Mouse (Mus musculus): ENCODE measurements at regions not wholly inside any gene's neighbourhood (a gene's known extent, or its start where the extent isn't known, plus 50 kb on each side); places are given as distances from the start of the nearest gene placed in this dataset.
"Not testable (repeated sequence)": the region's sequence is repeated elsewhere in the genome, so short reads cannot be mapped to it uniquely, and the experiment has no call there.

- no peak for DNase-seq
- H3K36me3 ChIP-seq (ENCODE audit: control insufficient read depth, insufficient read depth, low read length) = no peaks in the 10 kb centered on the region
- H3K79me2 ChIP-seq (replicated peaks; ENCODE audit: control insufficient read depth, insufficient read depth, low read length) = no peaks in the 10 kb centered on the region
- H3K27ac ChIP-seq = no peak overlapping the region
- TF ChIP-seq POLR2A (IDR thresholded peaks at IDR 0.05; ENCODE audit: insufficient read depth, low read depth, low read length) (no peak), CTCF (IDR thresholded peaks at IDR 0.05) (no peak)
- no peaks in the 10 kb centered on the region for H3K27me3 ChIP-seq (ENCODE audit: control insufficient read depth, insufficient read depth, low read length)
- intact Hi-C loops (cut with DNase I) = no loop called here
- no peaks in the 10 kb centered on the region for H3K4me1 ChIP-seq (ENCODE audit: control insufficient read depth, insufficient read depth, low read length)
- H3K4me3 ChIP-seq = no peak overlapping the region
- WGBS = 80% methylated on average over 3 of the region's 3 CpGs
- H3K9ac ChIP-seq (ENCODE audit: low read depth, low read length) = no peak overlapping the region
Observed at GRCm38 (mm10) chr2:3916365-3916764, 101.2 kb upstream of the Frmd4a start.

GRCm38 (mm10) chr2:3918156-3918555 is 99.4 kb upstream of the Frmd4a start:
- Histone ChIP-seq H3K4me1 (ENCODE audit: control insufficient read depth, insufficient read depth, low read length) (no peaks in the 10 kb centered on the region), H3K4me3 (no peak overlapping the region), H3K79me2 (replicated peaks; ENCODE audit: control insufficient read depth, insufficient read depth, low read length) (no peaks in the 10 kb centered on the region), H3K27ac (no peak overlapping the region), H3K36me3 (ENCODE audit: control insufficient read depth, insufficient read depth, low read length) (no peaks in the 10 kb centered on the region), H3K9ac (ENCODE audit: low read depth, low read length) (no peak overlapping the region), H3K27me3 (ENCODE audit: control insufficient read depth, insufficient read depth, low read length) (no peaks in the 10 kb centered on the region)
- intact Hi-C loops (cut with DNase I) = no loop called here
- TF ChIP-seq EP300 (IDR thresholded peaks at IDR 0.05; ENCODE audit: insufficient read depth, low read depth, low read length) = no peak
- TF ChIP-seq CTCF (IDR thresholded peaks at IDR 0.05) = no peak
- no peak for TF ChIP-seq POLR2A (IDR thresholded peaks at IDR 0.05; ENCODE audit: insufficient read depth, low read depth, low read length)
- 70% methylated on average over 6 of the region's 6 CpGs for WGBS
- DNase-seq = no peak

- Histone ChIP-seq H3K4me1 (ENCODE audit: control insufficient read depth, insufficient read depth, low read length) (no peaks in the 10 kb centered on the region), H3K9ac (ENCODE audit: low read depth, low read length) (no peak overlapping the region), H3K36me3 (ENCODE audit: control insufficient read depth, insufficient read depth, low read length) (no peaks in the 10 kb centered on the region), H3K27ac (no peak overlapping the region), H3K79me2 (replicated peaks; ENCODE audit: control insufficient read depth, insufficient read depth, low read length) (no peaks in the 10 kb centered on the region), H3K4me3 (no peak overlapping the region), H3K27me3 (ENCODE audit: control insufficient read depth, insufficient read depth, low read length) (no peaks in the 10 kb centered on the region)
- TF ChIP-seq POLR2A (IDR thresholded peaks at IDR 0.05; ENCODE audit: insufficient read depth, low read depth, low read length) (no peak), CTCF (IDR thresholded peaks at IDR 0.05) (no peak), EP300 (IDR thresholded peaks at IDR 0.05; ENCODE audit: insufficient read depth, low read depth, low read length) (no peak)
- intact Hi-C loops (cut with DNase I) = no loop called here
- 24% methylated on average over 3 of the region's 3 CpGs for WGBS
- DNase-seq = no peak
Observed at GRCm38 (mm10) chr2:3919893-3920292, 97.6 kb upstream of the Frmd4a start.

DNA sequence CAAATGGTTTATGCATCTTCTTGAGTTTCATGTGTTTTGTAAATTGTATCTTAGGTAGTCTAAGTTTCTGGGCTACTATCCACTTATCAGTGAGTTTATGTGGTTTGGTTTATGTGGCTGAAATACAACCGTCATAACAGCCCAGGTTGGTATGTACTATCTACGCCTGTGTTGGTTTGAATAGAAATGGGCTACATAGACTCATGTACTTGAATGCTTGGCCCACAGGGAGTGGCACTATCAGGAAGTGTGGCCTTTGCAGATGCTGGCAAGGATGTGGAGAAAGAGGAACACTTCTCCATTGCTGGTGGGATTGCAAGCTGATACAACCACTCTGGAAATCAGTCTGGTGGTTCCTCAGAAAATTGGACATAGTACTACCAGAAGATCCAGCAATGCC is 96.4 kb upstream of the Frmd4a start:
- intact Hi-C loops (cut with DNase I); H3K27ac ChIP-seq; DNase-seq; H3K4me3 ChIP-seq; H3K79me2 ChIP-seq (replicated peaks; ENCODE audit: control insufficient read depth, insufficient read depth, low read length); H3K9ac ChIP-seq (ENCODE audit: low read depth, low read length); H3K27me3 ChIP-seq (ENCODE audit: control insufficient read depth, insufficient read depth, low read length); H3K36me3 ChIP-seq (ENCODE audit: control insufficient read depth, insufficient read depth, low read length); H3K4me1 ChIP-seq (ENCODE audit: control insufficient read depth, insufficient read depth, low read length): not testable (repeated sequence)
- 77% methylated on average over 2 of the region's 2 CpGs for WGBS

- intact Hi-C loops (cut with DNase I) = no loop called here
- no peak for DNase-seq
- H3K9ac ChIP-seq (ENCODE audit: low read depth, low read length) = no peak overlapping the region
- no peaks in the 10 kb centered on the region for H3K36me3 ChIP-seq (ENCODE audit: control insufficient read depth, insufficient read depth, low read length)
- H3K4me3 ChIP-seq = no peak overlapping the region
- no peak overlapping the region for H3K27ac ChIP-seq
- no peaks in the 10 kb centered on the region for H3K79me2 ChIP-seq (replicated peaks; ENCODE audit: control insufficient read depth, insufficient read depth, low read length)
- 84% methylated on average over 4 of the region's 4 CpGs for WGBS
- no peak for TF ChIP-seq CTCF (IDR thresholded peaks at IDR 0.05)
- TF ChIP-seq EP300 (IDR thresholded peaks at IDR 0.05; ENCODE audit: insufficient read depth, low read depth, low read length) = no peak
- no peak for TF ChIP-seq POLR2A (IDR thresholded peaks at IDR 0.05; ENCODE audit: insufficient read depth, low read depth, low read length)
- no peaks in the 10 kb centered on the region for H3K27me3 ChIP-seq (ENCODE audit: control insufficient read depth, insufficient read depth, low read length)
- H3K4me1 ChIP-seq (ENCODE audit: control insufficient read depth, insufficient read depth, low read length) = no peaks in the 10 kb centered on the region
Observed at GRCm38 (mm10) chr2:3922739-3923138, 94.8 kb upstream of the Frmd4a start.

- Histone ChIP-seq H3K4me3 (no peak overlapping the region), H3K27me3 (ENCODE audit: control insufficient read depth, insufficient read depth, low read length) (no peaks in the 10 kb centered on the region), H3K79me2 (replicated peaks; ENCODE audit: control insufficient read depth, insufficient read depth, low read length) (no peaks in the 10 kb centered on the region), H3K9ac (ENCODE audit: low read depth, low read length) (no peak overlapping the region), H3K27ac (no peak overlapping the region), H3K36me3 (ENCODE audit: control insufficient read depth, insufficient read depth, low read length) (no peaks in the 10 kb centered on the region), H3K4me1 (ENCODE audit: control insufficient read depth, insufficient read depth, low read length) (no peaks in the 10 kb centered on the region)
- no peak for TF ChIP-seq POLR2A (IDR thresholded peaks at IDR 0.05; ENCODE audit: insufficient read depth, low read depth, low read length)
- no peak for TF ChIP-seq CTCF (IDR thresholded peaks at IDR 0.05)
- no peak for TF ChIP-seq EP300 (IDR thresholded peaks at IDR 0.05; ENCODE audit: insufficient read depth, low read depth, low read length)
- WGBS = 69% methylated on average over 6 of the region's 6 CpGs
- no peak for DNase-seq
- intact Hi-C loops (cut with DNase I) = no loop called here
Observed at GRCm38 (mm10) chr2:3924696-3925095, 92.8 kb upstream of the Frmd4a start.

DNA sequence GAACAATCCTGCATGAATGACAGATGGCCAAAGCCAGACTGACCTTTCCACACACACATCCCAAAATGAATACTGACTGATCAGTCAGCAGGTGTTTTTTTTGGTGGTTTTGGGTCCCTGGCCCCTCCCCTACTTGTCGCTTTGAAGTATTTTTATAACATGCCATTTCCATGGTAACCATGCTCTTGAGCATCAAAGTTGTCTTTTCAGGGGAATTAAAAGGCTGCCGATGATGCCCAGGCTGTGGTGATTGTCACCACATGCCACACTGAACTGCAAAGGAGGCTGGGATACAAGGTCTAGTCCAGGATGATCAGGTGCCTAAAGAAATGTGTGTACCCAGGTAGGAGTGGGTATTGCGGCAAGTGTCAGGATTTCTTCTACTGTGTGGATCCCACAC is 92.3 kb upstream of the Frmd4a start:
- no peak for DNase-seq
- intact Hi-C loops (cut with DNase I) = no loop called here
- H3K9ac ChIP-seq (ENCODE audit: low read depth, low read length) = no peak overlapping the region

More for the DNA sequence above, 92.3 kb upstream of the Frmd4a start:
- no peaks in the 10 kb centered on the region for H3K36me3 ChIP-seq (ENCODE audit: control insufficient read depth, insufficient read depth, low read length)
- H3K79me2 ChIP-seq (replicated peaks; ENCODE audit: control insufficient read depth, insufficient read depth, low read length) = no peaks in the 10 kb centered on the region
- no peak for TF ChIP-seq EP300 (IDR thresholded peaks at IDR 0.05; ENCODE audit: insufficient read depth, low read depth, low read length)
- TF ChIP-seq CTCF (IDR thresholded peaks at IDR 0.05) = no peak
- TF ChIP-seq POLR2A (IDR thresholded peaks at IDR 0.05; ENCODE audit: insufficient read depth, low read depth, low read length) = no peak
- H3K4me1 ChIP-seq (ENCODE audit: control insufficient read depth, insufficient read depth, low read length) = no peaks in the 10 kb centered on the region
- H3K27me3 ChIP-seq (ENCODE audit: control insufficient read depth, insufficient read depth, low read length) = no peaks in the 10 kb centered on the region
- 90% methylated on average over 3 of the region's 3 CpGs for WGBS
- H3K4me3 ChIP-seq = no peak overlapping the region
- H3K27ac ChIP-seq = no peak overlapping the region
